Mouse (Mus musculus) MEL (cell line): ENCODE data around the gene Has1. TPM values are rescaled to one million over a fixed set of nuclear protein-coding genes. Genes with fewer than 3 reads are reported as not detected.

Experiments used
- DNase-seq: peaks from one replicate; pipeline ENCODE4 v3.0.0; 2011; ENCODE audit warnings: low read depth, low spot score
- H3K27ac ChIP-seq: 2 replicates; pipeline ENCODE4 v1.5.1; 2012; ENCODE audit warnings: low read depth, mild to moderate bottlenecking, control low read depth, low read length, moderate library complexity; ENCODE audit not compliant: control insufficient read depth
- H3K27me3 ChIP-seq, 2 experiments: fragments of 150-350 bp in 1 of 2; sonication (generic) in 1 of 2; 2 replicates each; pipeline ENCODE4 v1.6.1; 2012; ENCODE audit warnings: low read length in 2 of 2, mild to moderate bottlenecking in 2 of 2, improper control_type of control experiment in 1 of 2, moderate library complexity in 1 of 2; ENCODE audit not compliant: insufficient read depth in 2 of 2, control insufficient read depth in 1 of 2
- H3K36me3 ChIP-seq, 2 experiments: 2 replicates each; pipeline ENCODE4 v1.6.1; 2012 to 2014; ENCODE audit warnings: low read length in 2 of 2, improper control_type of control experiment in 1 of 2, inconsistent platforms in 1 of 2, mild to moderate bottlenecking in 1 of 2; ENCODE audit not compliant: insufficient read depth in 2 of 2, control insufficient read depth in 1 of 2
- H3K4me1 ChIP-seq, 2 experiments: fragments of 150-350 bp in 1 of 2; sonication (generic) in 1 of 2; 2 replicates each; pipeline ENCODE4 v1.6.1; 2012; ENCODE audit warnings: low read length in 2 of 2, improper control_type of control experiment in 1 of 2, mild to moderate bottlenecking in 1 of 2; ENCODE audit not compliant: insufficient read depth in 2 of 2, control insufficient read depth in 1 of 2
- H3K4me3 ChIP-seq, 2 experiments: fragments of 150-350 bp in 1 of 2; sonication (generic) in 1 of 2; 2 replicates each; pipeline ENCODE4 v1.5.1; 2012; ENCODE audit warnings: low read depth in 2 of 2, low read length in 2 of 2, mild to moderate bottlenecking in 2 of 2, moderate library complexity in 2 of 2, control low read depth in 1 of 2, improper control_type of control experiment in 1 of 2; ENCODE audit not compliant: control insufficient read depth in 1 of 2, insufficient read depth in 1 of 2
- H3K79me2 ChIP-seq: 2 replicates; pipeline ENCODE4 v1.6.1; 2012; ENCODE audit warnings: mild to moderate bottlenecking, low read length, moderate library complexity; ENCODE audit not compliant: control insufficient read depth, poor library complexity, insufficient read depth
- H3K9ac ChIP-seq: 2 replicates; pipeline ENCODE4 v1.6.1; 2012; ENCODE audit warnings: low read depth, mild to moderate bottlenecking, control low read depth, low read length, moderate library complexity; ENCODE audit not compliant: control insufficient read depth, poor library complexity, severe bottlenecking
- H3K9me3 ChIP-seq: fragments of 150-350 bp; sonication (generic); replicated peaks from 2 replicates; pipeline ENCODE4 v1.6.1; 2012; ENCODE audit warnings: mild to moderate bottlenecking, low read length, improper control_type of control experiment, moderate library complexity; ENCODE audit not compliant: insufficient read depth
- BHLHE40 ChIP-seq: IDR thresholded peaks from 2 replicates; pipeline ENCODE4 v1.6.1; 2012; ENCODE audit warnings: low read depth, mild to moderate bottlenecking, inconsistent platforms, low read length, improper control_type of control experiment, borderline replicate concordance
- E2F4 ChIP-seq: IDR thresholded peaks from 2 replicates; pipeline ENCODE4 v1.6.1; 2011; ENCODE audit warnings: low read depth, low read length, improper control_type of control experiment, borderline replicate concordance
- ELF1 ChIP-seq: IDR thresholded peaks from 2 replicates; pipeline ENCODE4 v1.6.1; 2014; ENCODE audit warnings: low read depth, mild to moderate bottlenecking, inconsistent platforms, low read length, improper control_type of control experiment, moderate library complexity
- GABPA ChIP-seq: IDR thresholded peaks from 2 replicates; pipeline ENCODE4 v1.6.1; 2012; ENCODE audit warnings: low read depth, mild to moderate bottlenecking, inconsistent platforms, low read length, improper control_type of control experiment, moderate library complexity
- HCFC1 ChIP-seq: IDR thresholded peaks from 2 replicates; pipeline ENCODE4 v1.6.1; 2012; ENCODE audit warnings: low read depth, mild to moderate bottlenecking, inconsistent platforms, low read length, improper control_type of control experiment, moderate library complexity
- KAT2A ChIP-seq: conservative IDR thresholded peaks from 2 replicates; pipeline ENCODE4 v1.6.1; 2012; ENCODE audit warnings: low read depth, low read length, improper control_type of control experiment, inconsistent platforms
- MAFK ChIP-seq: IDR thresholded peaks from 2 replicates; pipeline ENCODE4 v1.6.1; 2011; ENCODE audit warnings: low read depth, mild to moderate bottlenecking, low read length, improper control_type of control experiment, borderline replicate concordance
- MAX ChIP-seq: IDR thresholded peaks from 2 replicates; pipeline ENCODE4 v1.6.1; 2011; ENCODE audit warnings: low read length, improper control_type of control experiment
- MAZ ChIP-seq: IDR thresholded peaks from 2 replicates; pipeline ENCODE4 v1.6.1; 2012; ENCODE audit warnings: low read depth, mild to moderate bottlenecking, inconsistent platforms, low read length, improper control_type of control experiment
- NELFE ChIP-seq: IDR thresholded peaks from 2 replicates; pipeline ENCODE4 v1.6.1; 2011; ENCODE audit warnings: low read depth, low read length, improper control_type of control experiment
- POLR2AphosphoS2 ChIP-seq: IDR thresholded peaks from 2 replicates; pipeline ENCODE4 v1.6.1; 2011; ENCODE audit warnings: low read length, improper control_type of control experiment
- RAD21 ChIP-seq: IDR thresholded peaks from 2 replicates; pipeline ENCODE4 v1.6.1; 2011; ENCODE audit warnings: mild to moderate bottlenecking, low read depth, low read length, improper control_type of control experiment
- USF2 ChIP-seq, 2 experiments: IDR thresholded peaks; 2 replicates each; pipeline ENCODE4 v1.6.1; 2011 to 2012; ENCODE audit warnings: improper control_type of control experiment in 2 of 2, low read length in 2 of 2, borderline replicate concordance in 1 of 2, inconsistent platforms in 1 of 2, low read depth in 1 of 2, mild to moderate bottlenecking in 1 of 2; ENCODE audit not compliant: insufficient read depth in 1 of 2
- ZNF384 ChIP-seq: IDR thresholded peaks from 2 replicates; pipeline ENCODE4 v1.6.1; 2012; ENCODE audit warnings: low read depth, mild to moderate bottlenecking, inconsistent platforms, low read length, improper control_type of control experiment
- polyA plus RNA-seq, 2 experiments: library from polyadenylated mRNA; stranded (reverse) in 1 of 2; unstranded in 1 of 2; fragments of >175 nt in 1 of 2; fragments of >200 nt in 1 of 2; gene quantifications; 2 replicates each; pipeline versions ENCODE4 v1.2.1 to v1.2.4; 2012; ENCODE audit warnings: low replicate concordance in 2 of 2, low read depth in 1 of 2; ENCODE audit not compliant: insufficient read length in 2 of 2, insufficient read depth in 1 of 2, missing spikeins in 1 of 2
- total RNA-seq: library from RNA; depleted of rRNA; stranded (reverse); fragments of 300-350 nt; gene quantifications from 2 replicates; pipeline ENCODE4 v1.2.3, GENCODE M21; 2012

The Has1 gene
- total and polyA plus RNA-seq, 3 experiments, result 0.13 TPM; not detected in 2

DNA sequence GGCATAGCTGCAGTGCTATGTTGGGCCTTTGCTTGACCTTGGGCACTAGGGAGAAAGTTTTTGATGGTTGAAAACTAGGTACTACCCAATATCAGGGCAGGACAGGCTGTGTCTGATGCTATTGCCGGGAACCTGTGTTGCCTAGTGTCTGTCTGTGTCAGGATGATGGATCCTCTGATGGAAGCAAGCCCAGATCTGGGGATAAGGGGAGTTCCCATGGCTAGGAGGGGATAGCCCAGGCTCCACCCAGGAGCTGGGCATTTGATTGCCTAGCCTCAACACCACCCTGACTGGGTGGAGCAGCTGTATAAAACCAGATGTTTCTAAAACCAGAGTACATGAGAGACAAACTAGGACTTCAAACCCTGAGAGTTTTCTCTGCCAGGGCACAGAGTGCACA is 1.6 kb upstream of the Has1 start:
- Histone ChIP-seq H3K27ac (no peak overlapping the region), H3K27me3 (no peaks in the 10 kb centered on the region), H3K4me3 (no peak overlapping the region), H3K4me1 (no peaks in the 10 kb centered on the region), H3K36me3 (no peaks in the 10 kb centered on the region), H3K9ac (no peak overlapping the region), H3K79me2 (no peaks in the 10 kb centered on the region), H3K9me3 (no peaks in the 10 kb centered on the region)
- no peak for TF ChIP-seq BHLHE40
- TF ChIP-seq NELFE, result no peak
- TF ChIP-seq MAFK, result no peak
- TF ChIP-seq RAD21, result no peak
- TF ChIP-seq MAX, result no peak
- TF ChIP-seq HCFC1, result no peak
- TF ChIP-seq POLR2AphosphoS2, result no peak
- DNase-seq, result no peak

DNA sequence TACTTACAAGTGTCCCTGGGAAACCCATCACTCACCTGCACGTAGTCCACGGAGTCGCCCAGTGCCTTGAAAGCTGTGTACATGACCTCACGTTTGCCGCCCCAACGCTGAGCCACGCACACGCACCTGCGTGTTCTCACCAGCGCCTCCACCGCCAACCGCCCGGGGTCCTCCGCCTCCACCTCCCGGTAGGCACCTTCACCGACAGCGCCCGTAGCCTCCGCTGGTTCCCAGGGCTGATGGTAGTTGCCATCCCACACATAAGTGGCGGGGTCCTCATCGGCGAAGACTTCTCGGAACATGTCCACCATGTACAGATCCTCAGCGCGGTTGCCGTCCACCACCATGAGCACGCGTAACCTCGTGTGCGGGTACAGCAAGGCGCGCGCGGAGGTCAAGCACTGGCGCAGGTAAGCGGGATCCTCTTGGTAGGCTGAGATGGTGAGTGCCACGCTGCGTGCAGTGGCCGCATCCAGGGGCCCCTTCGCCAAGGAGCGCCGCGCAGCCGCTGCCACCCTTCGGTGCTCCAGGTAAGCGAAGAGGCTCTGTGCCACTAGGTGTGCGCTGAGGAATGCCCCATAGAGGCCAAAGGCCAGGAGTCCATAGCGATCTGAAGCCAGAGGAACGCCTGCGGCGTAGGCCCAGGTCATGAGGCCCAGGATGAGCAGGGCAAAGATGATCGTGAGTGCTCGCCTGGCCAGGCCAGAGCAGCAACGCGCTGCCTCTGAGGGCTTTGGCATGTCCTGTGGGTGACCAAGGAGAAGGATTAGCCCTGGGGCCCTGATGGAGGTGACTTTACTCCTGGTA is 4.9 kb downstream of the Has1 start:
- Histone ChIP-seq H3K4me1 (peaks cover 6 to 20% of the 10 kb centered on the region in 2 experiments), H3K27ac (no peak overlapping the region; the same call in 1 of the 2 replicates)
- TF ChIP-seq MAFK (no peak), KAT2A (no peak), GABPA (no peak), ELF1 (no peak), ZNF384 (no peak), E2F4 (no peak), RAD21 (no peak), MAZ (no peak), USF2 (IDR thresholded peaks at IDR 0.05; ENCODE audit: borderline replicate concordance in 1 of 2, insufficient read depth in 1 of 2, low read depth in 1 of 2, low read length in 2 of 2) (no peak)
- TF ChIP-seq, all 39 proteins: peak for 0
- Histone ChIP-seq H3K4me3 (no peak overlapping the region), H3K27me3 (no peaks in the 10 kb centered on the region), H3K79me2 (no peaks in the 10 kb centered on the region), H3K9ac (no peak overlapping the region), H3K36me3 (peaks cover 0 to 13% of the 10 kb centered on the region in 2 experiments; a peak in 2 of 4 replicates), H3K9me3 (no peaks in the 10 kb centered on the region)
- no peak for DNase-seq
